Mouse (Mus musculus) CH12.LX (cell line): ENCODE results near the gene Mex3d. TPM values are rescaled to one million over a fixed set of nuclear protein-coding genes. Genes with fewer than 3 reads are reported as not detected.

Source experiments
- DNase-seq: peaks from one replicate; pipeline ENCODE4 v3.0.0-alpha.2; 2013; ENCODE audit errors: extremely low read depth
- H3K27ac ChIP-seq: 2 replicates; pipeline ENCODE4 v1.5.1; 2012; ENCODE audit warnings: low read depth, mild to moderate bottlenecking, control low read depth, moderate library complexity; ENCODE audit not compliant: insufficient read depth
- H3K27me3 ChIP-seq: replicated peaks from 2 replicates; pipeline ENCODE3; 2012; ENCODE audit warnings: inconsistent platforms
- H3K36me3 ChIP-seq, 2 experiments: replicated peaks in 1 of 2; 2 replicates each; pipeline versions ENCODE3 to v1.6.1; 2012; ENCODE audit warnings: inconsistent platforms in 1 of 2, low read length in 1 of 2, mild to moderate bottlenecking in 1 of 2, mixed read lengths in 1 of 2, moderate library complexity in 1 of 2; ENCODE audit not compliant: control insufficient read depth in 1 of 2, insufficient read depth in 1 of 2
- H3K4me1 ChIP-seq, 2 experiments: 2 replicates each; pipeline ENCODE4 v1.6.1; 2012; ENCODE audit warnings: inconsistent platforms in 1 of 2, moderate library complexity in 1 of 2; ENCODE audit not compliant: insufficient read depth in 2 of 2, control insufficient read depth in 1 of 2
- H3K4me2 ChIP-seq: 2 replicates; pipeline ENCODE4 v1.6.1; 2012; ENCODE audit warnings: low read depth, mild to moderate bottlenecking, control low read depth; ENCODE audit not compliant: poor library complexity, insufficient read depth, severe bottlenecking
- H3K4me3 ChIP-seq, 3 experiments: fragments of 150-350 bp in 1 of 3; sonication (generic) in 1 of 3; replicated peaks in 1 of 3; 2 replicates each; pipeline versions ENCODE3 to v1.5.1; 2011 to 2012; ENCODE audit warnings: low read depth in 2 of 3, low read length in 2 of 3, mild to moderate bottlenecking in 2 of 3, moderate library complexity in 2 of 3, control low read depth in 1 of 3, improper control_type of control experiment in 1 of 3, inconsistent platforms in 1 of 3, mixed read lengths in 1 of 3; ENCODE audit not compliant: poor library complexity in 1 of 3
- H3K79me2 ChIP-seq: replicated peaks from 2 replicates; pipeline ENCODE4 v1.6.1; 2012; ENCODE audit warnings: mild to moderate bottlenecking, moderate library complexity; ENCODE audit not compliant: control insufficient read depth, poor library complexity, insufficient read depth, severe bottlenecking; ENCODE audit errors: extremely low read depth
- H3K9ac ChIP-seq: 2 replicates; pipeline ENCODE4 v1.6.1; 2012; ENCODE audit warnings: low read depth, mild to moderate bottlenecking, control low read depth, moderate library complexity; ENCODE audit not compliant: insufficient read depth
- H3K9me3 ChIP-seq: replicated peaks from 2 replicates; pipeline ENCODE3; 2012; ENCODE audit warnings: low read length, inconsistent platforms, mixed read lengths
- BHLHE40 ChIP-seq: IDR thresholded peaks from 2 replicates; pipeline ENCODE4 v1.6.1; 2011; ENCODE audit warnings: mild to moderate bottlenecking, low read depth, low read length, improper control_type of control experiment
- CHD1 ChIP-seq: IDR thresholded peaks from 2 replicates; pipeline ENCODE4 v1.6.1; 2012; ENCODE audit warnings: low read depth, low read length, improper control_type of control experiment, inconsistent platforms
- ELF1 ChIP-seq: IDR thresholded peaks from 2 replicates; pipeline ENCODE4 v1.6.1; 2014; ENCODE audit warnings: low read depth, mild to moderate bottlenecking, inconsistent platforms, low read length, improper control_type of control experiment
- GABPA ChIP-seq: IDR thresholded peaks from 2 replicates; pipeline ENCODE4 v1.6.1; 2012; ENCODE audit warnings: low read depth, low read length, improper control_type of control experiment, inconsistent platforms; ENCODE audit not compliant: insufficient replicate concordance
- HCFC1 ChIP-seq: IDR thresholded peaks from 2 replicates; pipeline ENCODE4 v1.6.1; 2012; ENCODE audit warnings: low read depth, mild to moderate bottlenecking, inconsistent platforms, low read length, improper control_type of control experiment
- JUN ChIP-seq: IDR thresholded peaks from 2 replicates; pipeline ENCODE4 v1.6.1; 2011; ENCODE audit warnings: low read depth, mild to moderate bottlenecking, low read length, improper control_type of control experiment, moderate library complexity; ENCODE audit not compliant: insufficient read depth
- JUND ChIP-seq: conservative IDR thresholded peaks from 2 replicates; pipeline ENCODE4 v1.6.1; 2011; ENCODE audit warnings: low read depth, low read length, improper control_type of control experiment
- MAFK ChIP-seq: IDR thresholded peaks from 2 replicates; pipeline ENCODE4 v1.6.1; 2011; ENCODE audit warnings: low read length, improper control_type of control experiment; ENCODE audit not compliant: insufficient replicate concordance
- MAZ ChIP-seq: IDR thresholded peaks from 2 replicates; pipeline ENCODE4 v1.6.1; 2012; ENCODE audit warnings: low read depth, mild to moderate bottlenecking, inconsistent platforms, low read length, improper control_type of control experiment, moderate library complexity
- MYC ChIP-seq: IDR thresholded peaks from 2 replicates; pipeline ENCODE4 v1.6.1; 2011; ENCODE audit warnings: low read depth, mild to moderate bottlenecking, improper control_type of control experiment, low read length
- PAX5 ChIP-seq: IDR thresholded peaks from 2 replicates; pipeline ENCODE4 v1.6.1; 2012; ENCODE audit warnings: low read length, inconsistent platforms, mixed read lengths
- POLR2A ChIP-seq: IDR thresholded peaks from 2 replicates; pipeline ENCODE4 v1.6.1; 2011; ENCODE audit warnings: low read depth, mild to moderate bottlenecking, improper control_type of control experiment, low read length
- POLR2AphosphoS2 ChIP-seq: IDR thresholded peaks from 2 replicates; pipeline ENCODE4 v1.6.1; 2011; ENCODE audit warnings: low read depth, low read length, improper control_type of control experiment
- SMC3 ChIP-seq: IDR thresholded peaks from 2 replicates; pipeline ENCODE4 v1.6.1; 2011; ENCODE audit warnings: low read depth, low read length, improper control_type of control experiment
- dilution Hi-C: fragments of 300-500 bp; cut with MboI; formaldehyde crosslinking; loops from 2 replicates; pipeline ENCODE4 v1.14.3; 2020; ENCODE audit warnings: low sequenced_read_pairs; ENCODE audit not compliant: extremely low pct_unique_long_range_greater_than_20kb, extremely low pct_ligation_motif_present
- in situ Hi-C: fragments of 300-500 bp; cut with MboI; formaldehyde crosslinking; loops from 3 replicates; pipeline ENCODE4 v1.14.3; 2019; ENCODE audit warnings: low sequenced_read_pairs, low pct_ligation_motif_present, low pct_unique_long_range_greater_than_20kb, mixed read lengths
- polyA plus RNA-seq: library from polyadenylated mRNA; unstranded; fragments of >175 nt; gene quantifications from 2 replicates; pipeline ENCODE4 v1.2.1, GENCODE M21; 2012; ENCODE audit warnings: low read depth; ENCODE audit not compliant: insufficient read length
- total RNA-seq, 2 experiments: library from RNA; depleted of rRNA; stranded (reverse); fragments of 300-350 nt in 1 of 2; fragments of >200 nt in 1 of 2; gene quantifications; 2 replicates each; pipeline ENCODE4 v1.2.3; 2012 to 2014

Gene Mex3d
- total and polyA plus RNA-seq, 3 experiments: 5.9 to 8.5 (median 6.6) TPM

DNA sequence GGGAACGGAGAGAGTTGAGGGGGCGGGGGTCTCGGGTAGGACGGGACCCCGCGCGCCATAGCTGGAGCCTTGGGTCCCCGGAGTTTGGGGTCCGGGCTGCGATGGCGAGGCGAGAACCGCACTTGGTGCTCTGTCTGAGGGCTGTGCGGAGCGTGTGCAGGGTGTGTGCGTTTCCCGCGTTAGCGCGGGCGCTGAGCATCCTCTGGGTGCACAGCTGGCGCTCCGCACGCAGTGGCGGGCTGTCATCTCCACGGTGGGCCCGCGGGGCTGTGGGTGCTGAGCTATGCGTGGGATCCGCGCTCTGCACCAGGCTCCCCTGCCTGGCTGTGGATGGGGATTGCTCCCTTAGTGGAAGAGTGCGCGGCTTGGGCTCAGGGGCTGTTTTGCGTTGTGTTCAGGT, 30.7 kb downstream of the Mex3d start:
- Histone ChIP-seq H3K9me3 (peaks cover 19% of the 10 kb centered on the region), H3K4me2 (no peak overlapping the region), H3K79me2 (no peaks in the 10 kb centered on the region), H3K4me3 (no peak overlapping the region), H3K9ac (no peak overlapping the region), H3K27ac (no peak overlapping the region), H3K36me3 (no peaks in the 10 kb centered on the region), H3K27me3 (peaks cover 84% of the 10 kb centered on the region), H3K4me1 (no peaks in the 10 kb centered on the region)
- in situ Hi-C loops (no loop called here), dilution Hi-C loops (no loop called here)
- TF ChIP-seq HCFC1 (no peak), CHD1 (no peak), MYC (no peak), POLR2AphosphoS2 (no peak), MAZ (no peak), ELF1 (no peak), PAX5 (no peak), MAFK (no peak), JUND (no peak), GABPA (no peak), SMC3 (no peak), POLR2A (no peak), BHLHE40 (no peak)
- no peak for DNase-seq

DNA sequence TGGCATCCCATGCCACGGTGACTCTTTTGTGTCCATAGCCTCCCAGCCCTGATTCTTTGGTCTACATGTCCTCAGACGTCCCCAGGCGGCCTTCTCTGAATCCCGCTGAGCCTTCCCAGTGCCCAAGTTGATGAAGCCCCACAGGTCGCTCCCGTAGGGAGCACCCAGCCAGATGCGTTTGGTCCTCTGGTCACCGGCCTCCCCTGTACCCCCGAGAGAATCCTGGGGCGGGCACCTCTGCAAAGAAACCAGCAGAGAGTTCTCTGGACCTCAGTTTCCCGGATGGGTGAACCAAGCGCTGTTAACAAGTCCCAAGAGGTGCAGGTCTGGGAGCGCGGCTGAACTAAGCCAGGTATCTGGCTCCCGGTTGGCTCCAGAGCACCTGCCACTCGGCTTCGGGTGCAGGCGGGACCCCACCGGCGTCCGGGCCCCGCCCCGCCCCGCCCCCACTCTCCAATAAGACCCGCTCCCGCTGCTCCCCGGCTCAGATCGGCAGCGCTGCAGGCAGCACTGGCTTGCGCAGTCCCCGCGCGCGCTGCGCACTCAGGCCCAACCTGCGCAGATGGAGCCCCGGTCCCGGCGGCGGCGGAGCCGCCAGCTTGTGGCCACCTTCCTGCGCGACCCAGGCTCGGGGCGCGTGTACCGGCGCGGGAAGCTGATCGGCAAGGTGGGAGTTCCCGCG, 31.3 kb downstream of the Mex3d start, which contains the start of gene Plk5:
Gene Plk5, plus strand, starts transcription at position 459 of the 682 bp plus-strand sequence.
- dilution Hi-C loops: no loop called here
- no peaks in the 10 kb centered on the region for H3K79me2 ChIP-seq
- H3K4me2 ChIP-seq: no peak within 1 kb of the TSS
- H3K4me3 ChIP-seq: no peak within 1 kb of the TSS
- no peak for DNase-seq
- no peaks in the 10 kb centered on the region for H3K36me3 ChIP-seq
- no peak within 1 kb of the TSS for H3K27ac ChIP-seq
- H3K27me3 ChIP-seq: peaks cover 87% of the 10 kb centered on the region
- H3K9ac ChIP-seq: no peak within 1 kb of the TSS
- TF ChIP-seq POLR2A (no peak), JUN (no peak)
- in situ Hi-C loops: no loop called here
- H3K4me1 ChIP-seq: no peaks in the 10 kb centered on the region
- peaks cover 17% of the 10 kb centered on the region for H3K9me3 ChIP-seq
